Mouse (Mus musculus) erythroblast, embryonic 14.5 days (primary cell): ENCODE data around the gene B9d2.

ENCODE experiments used
- GATA1 ChIP-seq: IDR thresholded peaks from 2 replicates; pipeline ENCODE4 v1.6.1; 2012; ENCODE audit warnings: low read length, inconsistent platforms, mixed read lengths
- TAL1 ChIP-seq: IDR thresholded peaks from 3 replicates; pipeline ENCODE4 v1.6.1; 2012; ENCODE audit warnings: low read length, inconsistent platforms, mixed read lengths

GRCm38 (mm10) chr7:25700732-25701131 lies 20.2 kb downstream of the B9d2 start:
- TF ChIP-seq TAL1 (no peak), GATA1 (no peak)
